Mouse (Mus musculus) common myeloid progenitor, adult 5-6 weeks (primary cell): ENCODE measurements around the gene Olfr995. TPM values are rescaled to one million over a fixed set of nuclear protein-coding genes. Genes with fewer than 3 reads are reported as not detected.

Experiments
- ATAC-seq: replicated peaks from 2 replicates; pipeline ENCODE4 v1.8.0; 2016; ENCODE audit warnings: low read depth, mild to moderate bottlenecking, moderate TSS enrichment, inconsistent platforms; ENCODE audit not compliant: poor library complexity, severe bottlenecking
- total RNA-seq: library from RNA; stranded (forward); fragments of 200-1000, 187-1606 nt; gene quantifications from 2 replicates; pipeline ENCODE4 v1.2.3, GENCODE M21; 2017

Olfr995 gene
- not detected in 2 replicates for total RNA-seq

GRCm38 (mm10) chr2:85443539-85443938, at the start of gene Olfr995:
Gene Olfr995, minus strand, starts transcription at chr2:85443639.
- ATAC-seq = no peak

- ATAC-seq = no peak
Observed at GRCm38 (mm10) chr2:85490396-85490795, 47.0 kb upstream of the Olfr995 start.

DNA sequence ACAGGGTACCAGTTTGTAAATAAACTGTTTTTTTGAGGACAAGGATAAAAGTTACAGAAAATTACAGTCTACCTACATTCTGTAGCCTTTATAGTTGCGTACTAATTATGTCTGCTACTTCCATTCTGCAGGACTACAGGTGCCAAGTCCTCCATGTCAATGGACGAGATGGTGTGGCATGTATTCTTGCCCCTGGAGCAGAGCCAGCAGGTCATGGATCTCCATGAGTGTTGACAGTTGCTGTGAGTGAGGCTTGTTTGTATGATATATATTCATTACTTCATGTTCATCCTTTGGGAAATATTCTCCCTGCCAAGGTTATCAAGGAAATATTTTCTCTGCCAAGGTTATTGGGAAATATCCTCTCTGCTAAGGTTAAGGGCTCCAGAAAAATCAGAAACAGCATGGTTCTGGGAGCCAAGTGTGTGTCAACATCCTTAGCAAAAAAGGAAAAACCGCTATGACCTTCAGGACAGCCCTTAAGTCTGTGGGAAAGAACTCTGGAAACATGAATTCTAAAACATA, 23.4 kb upstream of the Olfr995 start:
- no peak for ATAC-seq

DNA sequence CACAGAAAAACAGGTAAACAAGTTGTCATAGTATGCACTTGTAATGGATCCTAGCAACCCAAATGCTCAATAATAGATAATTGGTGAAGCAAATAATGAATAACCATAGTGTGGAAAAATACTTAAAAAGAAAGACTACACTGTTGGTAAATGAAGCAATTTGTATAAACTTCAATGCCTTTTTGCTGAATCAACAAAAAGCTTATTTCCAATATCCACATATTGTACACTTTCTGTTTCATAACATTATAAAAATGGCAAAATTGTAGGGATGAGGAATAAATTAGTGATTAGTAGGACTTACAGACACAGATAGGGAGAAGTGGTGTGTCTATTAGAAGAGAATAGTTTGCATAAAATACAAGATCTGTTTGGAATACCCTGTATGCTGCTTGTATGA, 893 bp downstream of the Olfr995 start:
- ATAC-seq = no peak

GRCm38 (mm10) chr2:85436351-85436750, 7.1 kb downstream of the Olfr995 start, which contains the start of gene Olfr994:
Gene Olfr994, minus strand, starts transcription at chr2:85436451.
- no peak for ATAC-seq

DNA sequence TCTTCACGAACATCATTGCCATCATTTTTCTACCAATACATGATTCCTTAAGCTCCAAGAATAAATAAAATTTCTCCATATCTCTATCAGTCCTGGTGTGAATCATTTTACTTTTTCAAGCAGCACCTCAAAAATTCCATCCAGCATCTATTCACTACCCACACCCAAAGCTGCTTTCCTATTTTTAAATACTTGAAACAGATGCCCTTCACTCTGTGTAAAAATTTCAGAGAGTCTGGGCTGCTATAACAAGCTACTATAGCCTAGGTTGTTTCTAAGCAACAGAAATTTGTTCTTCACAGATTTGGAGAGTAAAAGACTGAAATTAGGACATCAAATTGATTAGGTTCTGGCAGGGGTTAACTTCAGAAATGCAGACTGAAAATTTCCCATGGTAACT, 17.5 kb downstream of the Olfr995 start:
- no peak for ATAC-seq

GRCm38 (mm10) chr2:85414777-85415176, 28.7 kb downstream of the Olfr995 start, which contains the start of gene Olfr993:
Gene Olfr993, minus strand, starts transcription at chr2:85414877.
- no peak for ATAC-seq

- no peak for ATAC-seq
Observed at GRCm38 (mm10) chr2:85409369-85409768, 34.1 kb downstream of the Olfr995 start, which contains the start of gene Olfr992. Gene Olfr992, minus strand, starts transcription at chr2:85409469.

Other genes starting within 250 kb of the Olfr995 start
- not detected in 2 replicates for gene Lrrc55, start 246.4 kb downstream of the Olfr995 start, total RNA-seq
- not detected in 2 replicates for gene Olfr987, start 104.3 kb downstream of the Olfr995 start, total RNA-seq
- gene Olfr988, start 80.4 kb downstream of the Olfr995 start, total RNA-seq = not detected in 2 replicates
- gene Olfr992, start 34.2 kb downstream of the Olfr995 start, total RNA-seq = not detected in 2 replicates
- not detected in 2 replicates for gene Olfr993, start 28.8 kb downstream of the Olfr995 start, total RNA-seq
- not detected in 2 replicates for gene Olfr994, start 7.2 kb downstream of the Olfr995 start, total RNA-seq
- not detected in 2 replicates for gene 4833423E24Rik, start 75.4 kb upstream of the Olfr995 start, total RNA-seq
- not detected in 2 replicates for gene Olfr996, start 135.6 kb upstream of the Olfr995 start, total RNA-seq
- gene Olfr998, start 145.3 kb upstream of the Olfr995 start, total RNA-seq = not detected in 2 replicates
- not detected in 2 replicates for gene Olfr1000, start 168.3 kb upstream of the Olfr995 start, total RNA-seq
- gene Olfr1002, start 207.1 kb upstream of the Olfr995 start, total RNA-seq = not detected in 2 replicates
- not detected in 2 replicates for gene Olfr154, start 220.8 kb upstream of the Olfr995 start, total RNA-seq
- not detected in 2 replicates for gene Olfr1006, start 235.1 kb upstream of the Olfr995 start, total RNA-seq
- not detected in 2 replicates for gene Olfr1008, start 245.8 kb upstream of the Olfr995 start, total RNA-seq